Mouse (Mus musculus) effector memory CD4-positive, alpha-beta T cell, adult 5 months (primary cell): ENCODE measurements around the gene Sf3b4. TPM values are rescaled to one million over a fixed set of nuclear protein-coding genes. Genes with fewer than 3 reads are reported as not detected.

Experiments used
- polyA plus RNA-seq: library from polyadenylated mRNA; unstranded; fragments of 100-300 nt; shearing (Covaris generic); gene quantifications from one replicate; pipeline ENCODE4 v1.2.1, GENCODE M21; 2017

Gene Sf3b4
- polyA plus RNA-seq = 132 TPM

DNA sequence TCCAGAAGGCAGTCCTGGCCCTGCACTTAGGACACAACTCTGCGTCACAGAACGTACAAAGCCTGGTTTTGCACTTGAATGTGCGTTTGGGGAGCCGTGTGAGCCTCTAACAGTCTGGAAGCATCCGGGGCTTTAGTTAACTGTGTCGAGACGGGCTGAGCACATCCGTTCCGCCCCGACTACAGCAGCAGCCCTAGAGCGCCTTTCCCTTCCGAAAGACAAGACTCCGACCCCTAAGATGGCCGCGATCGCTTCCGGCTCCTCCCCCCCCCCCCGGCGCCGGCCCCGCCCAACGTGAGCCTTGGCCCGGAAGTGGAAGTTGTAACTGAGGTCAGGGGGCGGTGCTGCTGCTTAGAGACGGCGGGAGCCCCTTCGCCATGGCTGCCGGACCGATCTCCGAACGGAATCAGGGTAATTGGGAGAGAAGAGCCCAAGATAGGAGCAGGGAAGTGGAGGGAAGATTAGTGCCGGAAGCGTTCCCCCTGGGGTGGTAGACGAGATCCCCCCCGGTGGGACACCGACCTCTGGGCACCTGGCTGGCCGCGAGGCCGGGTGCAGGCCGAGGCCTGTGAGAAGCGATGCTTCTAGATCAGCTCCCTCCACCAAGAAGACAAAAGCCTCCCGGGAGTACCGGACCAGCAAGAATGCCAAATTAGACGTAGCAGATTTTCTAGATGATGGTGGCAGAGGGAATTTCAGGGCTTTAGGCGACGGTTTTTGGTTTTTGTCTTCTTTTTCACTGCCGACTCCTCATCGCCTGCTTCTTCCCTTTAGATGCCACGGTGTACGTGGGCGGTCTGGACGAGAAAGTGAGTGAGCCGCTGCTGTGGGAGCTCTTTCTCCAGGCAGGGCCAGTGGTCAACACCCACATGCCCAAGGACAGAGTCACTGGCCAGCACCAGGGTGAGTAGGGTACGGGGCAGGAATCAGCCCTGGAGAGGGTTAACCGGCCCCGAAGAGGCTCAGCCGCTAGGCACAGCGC is at the start of gene Sf3b4:
Gene Sf3b4, plus strand, starts transcription at position 136 of the 982 bp plus-strand sequence.

DNA sequence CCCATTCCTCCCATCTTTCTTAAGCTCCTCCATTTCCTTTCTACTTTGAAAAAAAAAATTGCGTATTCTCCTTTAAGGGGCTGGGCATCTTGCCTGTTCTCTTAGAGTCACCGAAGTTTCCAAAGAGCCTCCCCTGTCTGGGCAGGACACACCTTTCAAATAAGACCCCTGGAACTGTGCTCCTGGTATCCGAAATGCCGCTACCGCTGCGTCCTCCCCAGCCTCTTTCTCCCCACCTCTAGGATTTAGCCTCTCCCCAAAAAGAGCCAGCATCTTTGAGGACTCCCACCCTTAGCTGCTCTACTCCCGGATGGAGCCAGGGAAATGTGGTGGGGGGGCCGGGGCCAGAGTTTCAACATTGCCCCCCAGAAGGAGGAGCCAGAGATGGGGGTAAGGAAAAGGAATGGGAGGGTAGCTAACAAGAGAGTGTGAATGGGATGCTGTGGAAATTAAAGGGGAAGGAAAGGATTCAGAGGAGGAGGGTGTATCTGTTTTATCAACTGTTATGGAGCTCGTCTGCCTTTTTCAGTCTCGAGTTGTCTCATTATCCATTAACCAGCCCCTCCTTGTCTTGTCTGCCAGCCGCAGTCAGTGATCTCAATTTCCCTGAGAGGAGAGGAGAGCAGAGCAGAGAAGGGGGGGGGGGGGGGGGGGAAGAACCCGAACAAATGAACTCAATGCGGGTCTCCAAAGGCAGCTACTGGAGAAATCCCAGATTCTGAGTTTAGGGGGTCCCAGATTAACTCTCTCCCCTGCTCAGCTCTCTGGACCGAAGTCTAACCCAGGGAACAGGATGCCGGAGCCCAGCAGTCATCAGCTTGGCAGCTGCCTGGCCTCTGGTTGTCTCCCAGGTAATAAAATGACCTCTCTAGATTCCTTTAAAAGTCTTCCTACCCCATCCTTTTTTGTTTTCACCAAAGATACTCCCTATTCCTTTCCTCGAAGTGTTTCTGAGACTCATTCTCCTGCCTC is 10.0 kb upstream of the Sf3b4 start, which contains the start of gene Mtmr11:
Gene Mtmr11, plus strand, starts transcription at position 136 of the 972 bp plus-strand sequence.

DNA sequence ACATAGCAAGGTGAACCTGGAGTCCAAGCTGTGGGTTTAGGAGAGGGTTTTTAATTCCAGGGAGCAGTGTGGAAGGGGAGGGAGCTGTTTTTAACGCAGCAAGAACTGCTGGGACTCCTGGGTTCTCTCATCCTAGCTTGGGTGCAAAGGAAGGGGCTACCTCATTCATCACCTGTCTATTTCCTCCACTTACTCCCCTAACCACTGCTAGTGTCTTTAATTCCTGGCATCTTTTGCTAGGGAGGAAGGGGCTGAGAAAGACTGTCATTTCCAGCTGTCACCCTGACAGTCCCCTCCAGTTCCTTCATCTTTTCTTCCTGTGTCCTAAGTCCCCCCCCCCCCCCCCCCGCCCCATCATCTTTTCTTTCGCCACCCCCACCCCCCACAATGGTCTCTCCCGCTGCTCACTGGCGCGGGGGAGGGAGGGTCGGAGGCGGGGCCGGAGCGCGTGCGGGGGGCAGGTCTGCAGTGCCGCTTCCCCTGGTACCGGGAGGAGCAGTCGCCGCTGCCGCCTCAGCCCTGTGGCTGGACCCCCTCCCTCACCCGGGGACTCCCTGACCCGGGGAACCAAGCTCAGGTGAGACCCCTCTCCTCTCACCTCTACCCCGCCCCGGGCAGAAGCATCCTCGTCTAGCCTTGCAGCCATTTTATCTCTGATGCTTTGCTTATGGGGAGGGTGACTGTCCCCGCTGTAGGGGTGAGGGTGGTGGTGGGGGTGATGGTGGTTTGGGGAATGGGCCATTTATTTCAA is 8.8 kb downstream of the Sf3b4 start, which contains the start of gene Sv2a:
Gene Sv2a, plus strand, starts transcription at position 425 of the 751 bp plus-strand sequence.

DNA sequence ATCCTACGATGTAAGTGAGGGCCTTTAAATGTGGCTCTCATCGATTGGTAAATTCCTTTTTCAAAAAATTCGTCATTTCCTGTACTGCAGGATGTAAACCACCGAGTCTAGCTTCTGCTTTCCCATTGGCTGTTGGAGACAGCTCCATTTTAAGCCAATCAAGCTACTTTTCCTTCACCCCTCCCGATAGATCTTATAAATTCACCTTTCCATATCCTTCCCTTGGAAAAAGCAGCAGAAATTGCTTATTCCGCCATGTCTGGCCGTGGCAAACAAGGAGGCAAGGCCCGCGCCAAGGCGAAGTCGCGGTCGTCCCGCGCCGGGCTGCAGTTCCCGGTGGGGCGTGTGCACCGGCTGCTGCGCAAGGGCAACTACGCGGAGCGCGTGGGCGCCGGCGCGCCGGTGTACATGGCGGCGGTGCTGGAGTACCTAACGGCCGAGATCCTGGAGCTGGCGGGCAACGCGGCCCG is 47.6 kb downstream of the Sf3b4 start, which contains the start of the genes Bola1 and Hist2h2ab:
Gene Bola1, minus strand, starts transcription at position 49 of the 470 bp plus-strand sequence.
Gene Hist2h2ab, plus strand, starts transcription at position 205 of the 470 bp plus-strand sequence.

DNA sequence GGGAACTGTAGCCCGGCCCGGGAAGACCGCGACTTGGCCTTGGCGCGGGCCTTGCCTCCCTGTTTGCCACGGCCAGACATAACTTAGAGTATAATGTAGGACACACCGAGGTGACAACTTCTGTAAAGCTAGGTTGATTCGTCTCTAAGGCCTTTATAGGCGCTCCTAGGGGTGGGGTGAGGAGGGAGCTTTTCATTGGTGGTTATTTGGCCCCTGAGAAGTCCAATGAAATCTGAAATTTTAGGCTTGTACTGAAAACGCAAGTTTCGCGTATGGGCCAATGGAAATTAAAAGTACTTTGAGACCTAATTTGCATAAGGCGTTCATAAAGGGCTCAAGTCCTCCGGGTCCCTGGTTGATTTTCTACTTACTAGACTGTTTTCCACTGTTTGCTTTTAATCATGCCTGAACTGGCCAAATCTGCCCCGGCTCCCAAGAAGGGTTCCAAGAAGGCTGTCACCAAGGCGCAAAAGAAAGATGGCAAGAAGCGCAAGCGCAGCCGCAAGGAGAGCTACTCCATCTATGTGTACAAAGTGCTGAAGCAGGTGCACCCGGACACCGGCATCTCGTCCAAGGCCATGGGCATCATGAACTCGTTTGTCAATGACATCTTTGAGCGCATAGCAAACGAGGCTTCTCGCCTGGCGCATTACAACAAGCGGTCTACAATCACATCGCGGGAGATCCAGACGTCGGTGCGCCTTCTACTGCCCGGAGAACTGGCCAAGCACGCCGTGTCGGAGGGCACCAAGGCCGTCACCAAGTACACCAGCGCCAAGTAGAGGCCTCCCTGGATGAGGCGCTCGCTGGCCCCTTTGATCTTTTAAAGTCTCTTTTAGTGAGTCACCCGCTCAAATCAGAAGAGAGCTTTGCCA is 48.9 kb downstream of the Sf3b4 start, which contains the start of the genes Hist2h2ac and Hist2h2be:
Gene Hist2h2ac, minus strand, starts transcription at position 116 of the 875 bp plus-strand sequence.
Gene Hist2h2be, plus strand, starts transcription at position 355 of the 875 bp plus-strand sequence.

Other genes with a start within 250 kb of the Sf3b4 start
- gene Anp32e, start 243.1 kb upstream of the Sf3b4 start, polyA plus RNA-seq = 215 TPM
- gene Plekho1, start 176.3 kb upstream of the Sf3b4 start, polyA plus RNA-seq = 14.1 TPM
- gene Vps45, start 113.9 kb upstream of the Sf3b4 start, polyA plus RNA-seq = 11.1 TPM
- gene Otud7b, start 67.8 kb upstream of the Sf3b4 start, polyA plus RNA-seq = 17.9 TPM
- gene Mtmr11, start 10.3 kb upstream of the Sf3b4 start, polyA plus RNA-seq = 2.8 TPM
- gene Sv2a, start 8.8 kb downstream of the Sf3b4 start, polyA plus RNA-seq = 0.45 TPM
- gene Bola1, start 47.4 kb downstream of the Sf3b4 start, polyA plus RNA-seq = 16.9 TPM
- gene Hist2h2ab, start 47.5 kb downstream of the Sf3b4 start, polyA plus RNA-seq = not detected
- 11.7 TPM for gene Hist2h2ac, start 48.5 kb downstream of the Sf3b4 start, polyA plus RNA-seq
- 1.2 TPM for gene Hist2h2be, start 48.8 kb downstream of the Sf3b4 start, polyA plus RNA-seq
- gene Hist2h3c2, start 66.8 kb downstream of the Sf3b4 start, polyA plus RNA-seq = not detected
- gene Hist2h2aa2, start 67.9 kb downstream of the Sf3b4 start, polyA plus RNA-seq = 52.4 TPM
- 3.2 TPM for gene Hist2h2aa1, start 73.2 kb downstream of the Sf3b4 start, polyA plus RNA-seq
- not detected for gene Hist2h3c1, start 74.4 kb downstream of the Sf3b4 start, polyA plus RNA-seq
- 3.1 TPM for gene Hist2h4, start 91.0 kb downstream of the Sf3b4 start, polyA plus RNA-seq
- gene Hist2h3b, start 96.3 kb downstream of the Sf3b4 start, polyA plus RNA-seq = 5.5 TPM
- gene Hist2h2bb, start 97.4 kb downstream of the Sf3b4 start, polyA plus RNA-seq = 3.3 TPM
- not detected for gene Fcgr1, start 121.6 kb downstream of the Sf3b4 start, polyA plus RNA-seq